Mouse (Mus musculus) neural tube, embryonic 14.5 days (tissue): ENCODE data around the gene Slc35e3. TPM values are rescaled to one million over a fixed set of nuclear protein-coding genes. Genes with fewer than 3 reads are reported as not detected.
"Not testable (repeated sequence)": the region's sequence is repeated elsewhere in the genome, so short reads cannot be mapped to it uniquely, and the experiment has no call there.

Experiments used
- ATAC-seq: fragments of 200-750 bp; cut with Nextera tagmentation; 2 replicates; pipeline ENCODE4 v1.8.0; 2017; ENCODE audit warnings: low read depth, mild to moderate bottlenecking, moderate TSS enrichment, moderate library complexity
- H3K27ac ChIP-seq: fragments of 300-500 bp; sonication (generic); 2 replicates; pipeline ENCODE4 v1.5.1; 2014; ENCODE audit warnings: low read depth, mild to moderate bottlenecking, control low read depth, low read length, moderate library complexity, mixed read lengths
- H3K27me3 ChIP-seq: fragments of 300-500 bp; sonication (generic); 2 replicates; pipeline ENCODE4 v1.6.1; 2014; ENCODE audit warnings: low read length; ENCODE audit not compliant: control insufficient read depth, insufficient read depth
- H3K36me3 ChIP-seq: fragments of 300-500 bp; sonication (generic); 2 replicates; pipeline ENCODE4 v1.6.1; 2014; ENCODE audit warnings: low read length, mixed read lengths; ENCODE audit not compliant: control insufficient read depth, insufficient read depth
- H3K4me1 ChIP-seq: fragments of 300-500 bp; sonication (generic); 2 replicates; pipeline ENCODE4 v1.6.1; 2014; ENCODE audit warnings: low read length; ENCODE audit not compliant: control insufficient read depth, insufficient read depth
- H3K4me2 ChIP-seq: fragments of 300-500 bp; sonication (generic); 2 replicates; pipeline ENCODE4 v1.6.1; 2014; ENCODE audit warnings: mild to moderate bottlenecking, low read depth, low read length, control low read depth
- H3K4me3 ChIP-seq: fragments of 300-500 bp; sonication (generic); 2 replicates; pipeline ENCODE4 v1.5.1; 2014; ENCODE audit warnings: low read depth, low read length, control low read depth, mixed read lengths
- H3K9ac ChIP-seq: fragments of 300-500 bp; sonication (generic); replicated peaks from 2 replicates; pipeline ENCODE4 v1.6.1; 2014; ENCODE audit warnings: low read depth, mild to moderate bottlenecking, control low read depth, low read length, mixed read lengths
- H3K9me3 ChIP-seq: fragments of 300-500 bp; sonication (generic); 2 replicates; pipeline ENCODE4 v1.6.1; 2016; ENCODE audit warnings: low read length; ENCODE audit not compliant: control insufficient read depth
- WGBS: fragments of 180-500 bp; shearing (Covaris S2); extraction: QIAGEN DNeasy Blood & Tissue Kit; methylation state at CpG from one replicate; pipeline ENCODE4 v1.1.7; 2014; 5-methylcytosine and 5-hydroxymethylcytosine counted together
- polyA plus RNA-seq: library from polyadenylated mRNA; unstranded; fragments of >200 nt; fragmentation: Nextera tagmentation; extraction: Ambion mirVana; gene quantifications from 2 replicates; pipeline ENCODE4 v1.2.1, GENCODE M21; 2014

Slc35e3 gene
- polyA plus RNA-seq, 1 experiment from 2014 or later, result 20.5 TPM

DNA sequence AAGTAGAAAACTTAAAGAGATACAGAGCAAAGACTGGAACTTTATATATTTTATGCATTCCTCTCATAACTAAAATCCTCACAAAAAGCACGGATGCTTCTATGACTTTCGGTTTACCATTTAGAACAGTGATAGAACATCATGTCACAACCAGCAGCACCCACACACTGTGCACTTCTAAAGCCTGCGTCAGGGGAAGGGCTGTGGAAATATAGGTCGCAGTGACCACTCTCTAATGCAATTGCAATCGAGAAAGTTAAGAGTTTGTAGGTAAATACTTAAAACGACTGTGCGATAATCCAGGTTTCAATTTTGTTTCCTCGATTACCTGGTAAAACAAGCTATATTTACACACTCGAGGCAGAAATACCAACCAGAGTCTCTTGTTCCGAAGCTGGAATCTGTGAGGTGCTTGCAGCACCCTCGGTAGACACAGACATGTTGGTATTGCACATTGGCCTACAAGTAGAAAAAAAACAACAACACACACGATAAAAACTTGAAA is 36.8 kb downstream of the Slc35e3 start:
- no peaks in the 10 kb centered on the region for H3K27me3 ChIP-seq
- peak overlapping the region; percentile 81 for H3K4me2 ChIP-seq
- no peak overlapping the region for H3K27ac ChIP-seq
- peak overlapping the region; percentile 100 for H3K9ac ChIP-seq
- no peak for ATAC-seq
- WGBS, result 58% methylated on average over 12 of the region's 12 CpGs
- peak overlapping the region; percentile 93 for H3K4me3 ChIP-seq
- no peaks in the 10 kb centered on the region for H3K9me3 ChIP-seq
- H3K36me3 ChIP-seq, result peaks cover 9% of the 10 kb centered on the region
- H3K4me1 ChIP-seq, result peaks cover 20% of the 10 kb centered on the region; the same call in 1 of the 2 replicates

DNA sequence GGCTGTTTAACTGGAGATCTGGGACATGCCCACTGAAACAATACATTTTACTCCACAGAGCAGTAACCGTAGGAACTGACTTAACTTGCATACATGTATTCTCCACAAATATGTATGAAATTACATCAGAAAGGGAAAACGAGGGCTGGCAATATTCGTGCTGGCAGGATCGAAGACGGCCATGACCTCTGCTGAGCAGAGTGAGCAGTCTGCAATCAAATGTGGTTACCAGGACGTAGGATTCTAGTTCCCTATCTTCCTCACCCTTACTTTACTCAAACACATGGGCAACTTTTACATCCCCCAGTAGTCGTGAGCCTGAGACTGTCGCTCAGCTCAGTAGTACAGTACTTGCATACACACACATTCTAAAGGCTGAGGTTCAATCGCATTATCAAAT is 37.3 kb downstream of the Slc35e3 start:
- Histone ChIP-seq H3K9me3 (no peaks in the 10 kb centered on the region), H3K4me3 (peak overlapping the region; percentile 93), H3K4me1 (peaks cover 20% of the 10 kb centered on the region; the same call in 1 of the 2 replicates), H3K27ac (no peak overlapping the region), H3K4me2 (peak overlapping the region; percentile 81), H3K27me3 (no peaks in the 10 kb centered on the region), H3K36me3 (peaks cover 14% of the 10 kb centered on the region), H3K9ac (no peak overlapping the region; the same call in 1 of the 2 replicates)
- 91% methylated on average over 9 of the region's 9 CpGs for WGBS
- no peak for ATAC-seq

DNA sequence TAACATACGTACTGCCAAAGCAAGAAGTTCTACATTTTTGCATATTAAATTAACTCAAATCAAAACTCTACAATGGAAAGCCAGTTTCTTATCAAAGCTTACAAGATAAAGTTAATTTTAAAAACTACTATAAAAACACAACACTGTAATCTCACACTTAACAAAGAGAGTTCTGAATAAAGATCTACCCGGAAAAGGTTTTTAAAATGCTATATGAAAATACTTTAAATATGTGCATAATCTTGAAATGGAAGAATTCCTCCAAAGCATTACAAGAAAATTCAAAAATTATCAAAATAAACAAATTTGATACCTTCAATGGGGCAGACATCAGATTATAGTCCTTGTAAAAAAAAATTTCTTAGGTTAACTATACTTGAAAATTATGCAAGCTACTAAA is 37.8 kb downstream of the Slc35e3 start:
- WGBS, result 99% methylated on average over 2 of the region's 2 CpGs
- Histone ChIP-seq H3K27me3 (no peaks in the 10 kb centered on the region), H3K4me3 (no peak overlapping the region), H3K9me3 (no peaks in the 10 kb centered on the region), H3K9ac (no peak overlapping the region), H3K4me1 (peaks cover 20% of the 10 kb centered on the region; the same call in 1 of the 2 replicates), H3K4me2 (no peak overlapping the region), H3K27ac (no peak overlapping the region), H3K36me3 (peaks cover 18% of the 10 kb centered on the region)
- ATAC-seq, result no peak

DNA sequence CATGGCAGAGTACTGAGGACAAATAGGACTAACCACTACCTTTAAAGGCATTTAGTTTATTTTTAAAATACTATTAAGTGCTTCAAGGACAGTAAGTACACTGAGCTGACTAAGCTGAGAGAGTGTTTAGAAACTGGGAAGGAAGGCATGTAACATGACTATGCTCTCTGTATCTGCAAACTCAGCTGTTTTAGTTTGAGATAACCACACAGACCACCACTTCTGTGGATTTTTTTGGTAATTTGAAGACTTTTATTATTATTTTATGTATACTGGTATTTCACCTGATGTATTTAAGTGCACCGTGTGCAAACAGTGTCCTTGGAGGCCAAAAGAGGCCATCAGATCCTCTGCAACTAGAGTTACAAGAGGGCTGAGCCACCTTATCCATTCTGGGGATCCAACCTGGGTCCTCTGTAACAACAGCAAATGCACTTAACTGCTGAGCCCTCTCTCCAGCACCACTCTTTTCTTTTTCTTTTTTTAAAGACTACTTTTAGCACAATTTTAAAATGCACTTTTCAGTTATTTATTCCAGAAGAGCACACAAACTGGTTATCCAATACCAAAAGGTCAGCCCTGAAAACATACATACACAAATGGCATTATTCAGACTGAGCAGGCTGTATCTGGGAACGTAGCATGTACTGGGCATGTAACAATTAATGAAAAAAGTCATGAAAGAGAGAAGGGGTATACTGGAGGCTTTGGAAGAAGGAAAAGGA is 38.9 kb downstream of the Slc35e3 start:
- no peaks in the 10 kb centered on the region for H3K27me3 ChIP-seq
- H3K4me3 ChIP-seq, result no peak overlapping the region
- H3K27ac ChIP-seq, result no peak overlapping the region
- H3K9me3 ChIP-seq, result no peaks in the 10 kb centered on the region
- H3K9ac ChIP-seq, result no peak overlapping the region
- peaks cover 24% of the 10 kb centered on the region for H3K36me3 ChIP-seq
- WGBS, result 100% methylated on average over 2 of the region's 2 CpGs
- H3K4me2 ChIP-seq, result no peak overlapping the region
- H3K4me1 ChIP-seq, result peaks cover 20% of the 10 kb centered on the region; the same call in 1 of the 2 replicates
- ATAC-seq, result no peak

DNA sequence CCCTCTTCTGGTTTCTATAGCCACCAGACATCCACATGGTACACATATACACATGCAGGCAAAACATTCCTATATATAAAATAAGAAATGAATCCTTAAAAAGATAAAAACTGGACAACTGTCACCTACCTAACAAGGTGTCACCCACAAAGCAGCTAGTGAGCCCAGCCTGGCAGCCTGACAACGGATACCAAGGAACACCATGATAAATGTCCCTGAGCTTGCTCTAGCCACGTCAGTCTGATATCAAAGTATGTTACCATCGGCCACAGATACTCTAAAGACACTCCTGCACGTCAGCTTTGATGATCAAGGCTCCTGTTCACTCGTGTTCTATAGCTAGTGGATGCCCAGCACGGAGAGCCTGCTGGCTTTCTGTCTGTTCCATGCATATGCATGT is 39.7 kb downstream of the Slc35e3 start:
- H3K4me3 ChIP-seq, result no peak overlapping the region
- H3K9ac ChIP-seq, result no peak overlapping the region
- no peaks in the 10 kb centered on the region for H3K27me3 ChIP-seq
- H3K27ac ChIP-seq, result no peak overlapping the region
- 82% methylated on average over 6 of the region's 6 CpGs for WGBS
- peaks cover 31% of the 10 kb centered on the region for H3K36me3 ChIP-seq
- H3K4me1 ChIP-seq, result peaks cover 20% of the 10 kb centered on the region; the same call in 1 of the 2 replicates
- ATAC-seq, result no peak
- H3K9me3 ChIP-seq, result no peaks in the 10 kb centered on the region
- H3K4me2 ChIP-seq, result no peak overlapping the region

DNA sequence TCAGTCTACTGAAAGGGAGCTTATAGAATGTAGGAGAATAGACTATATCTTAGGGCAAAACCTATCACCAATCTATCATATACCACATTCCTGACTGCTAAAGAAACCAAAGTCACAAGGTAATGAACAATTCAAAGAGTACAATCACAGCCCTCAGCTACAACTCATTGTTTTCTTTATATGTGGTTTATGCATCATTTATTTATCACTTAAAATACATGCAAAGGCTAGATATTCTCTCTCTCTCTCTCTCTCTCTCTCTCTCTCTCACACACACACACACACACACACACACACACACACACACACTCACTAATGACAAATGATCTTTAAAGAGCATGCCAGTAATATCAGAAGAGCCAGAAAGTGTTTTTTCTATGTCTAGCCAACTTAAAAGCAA is 40.4 kb downstream of the Slc35e3 start:
- no peaks in the 10 kb centered on the region for H3K9me3 ChIP-seq
- no peak overlapping the region for H3K27ac ChIP-seq
- no peak overlapping the region for H3K4me2 ChIP-seq
- no peak overlapping the region for H3K4me3 ChIP-seq
- H3K4me1 ChIP-seq, result peaks cover 16% of the 10 kb centered on the region; the same call in 1 of the 2 replicates
- no peak overlapping the region for H3K9ac ChIP-seq
- ATAC-seq, result no peak
- peaks cover 35% of the 10 kb centered on the region for H3K36me3 ChIP-seq
- H3K27me3 ChIP-seq, result no peaks in the 10 kb centered on the region

DNA sequence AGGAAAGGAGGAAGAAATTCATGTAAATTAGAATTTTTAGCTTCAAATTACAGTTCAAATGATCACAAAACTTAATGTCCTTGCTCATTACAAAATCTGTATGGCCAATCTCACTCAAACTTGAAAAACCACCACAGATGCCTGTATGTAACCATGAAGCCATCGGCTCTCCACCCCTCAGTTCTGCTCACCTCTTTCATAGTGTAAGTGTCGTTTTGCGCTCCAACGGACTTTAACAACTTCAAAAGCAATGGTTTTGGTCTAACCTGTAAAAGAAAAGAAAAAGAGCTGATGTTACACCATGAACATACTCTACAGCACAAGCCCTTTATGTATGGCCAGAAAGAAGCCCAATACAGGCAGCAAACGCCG is 41.2 kb downstream of the Slc35e3 start:
- no peak for ATAC-seq
- H3K27ac ChIP-seq, result no peak overlapping the region
- no peaks in the 10 kb centered on the region for H3K9me3 ChIP-seq
- H3K4me2 ChIP-seq, result no peak overlapping the region
- H3K4me3 ChIP-seq, result no peak overlapping the region
- H3K27me3 ChIP-seq, result no peaks in the 10 kb centered on the region
- H3K9ac ChIP-seq, result no peak overlapping the region
- H3K4me1 ChIP-seq, result peaks cover 16% of the 10 kb centered on the region; the same call in 1 of the 2 replicates
- peaks cover 43% of the 10 kb centered on the region for H3K36me3 ChIP-seq
- WGBS, result 95% methylated on average over 6 of the region's 6 CpGs

DNA sequence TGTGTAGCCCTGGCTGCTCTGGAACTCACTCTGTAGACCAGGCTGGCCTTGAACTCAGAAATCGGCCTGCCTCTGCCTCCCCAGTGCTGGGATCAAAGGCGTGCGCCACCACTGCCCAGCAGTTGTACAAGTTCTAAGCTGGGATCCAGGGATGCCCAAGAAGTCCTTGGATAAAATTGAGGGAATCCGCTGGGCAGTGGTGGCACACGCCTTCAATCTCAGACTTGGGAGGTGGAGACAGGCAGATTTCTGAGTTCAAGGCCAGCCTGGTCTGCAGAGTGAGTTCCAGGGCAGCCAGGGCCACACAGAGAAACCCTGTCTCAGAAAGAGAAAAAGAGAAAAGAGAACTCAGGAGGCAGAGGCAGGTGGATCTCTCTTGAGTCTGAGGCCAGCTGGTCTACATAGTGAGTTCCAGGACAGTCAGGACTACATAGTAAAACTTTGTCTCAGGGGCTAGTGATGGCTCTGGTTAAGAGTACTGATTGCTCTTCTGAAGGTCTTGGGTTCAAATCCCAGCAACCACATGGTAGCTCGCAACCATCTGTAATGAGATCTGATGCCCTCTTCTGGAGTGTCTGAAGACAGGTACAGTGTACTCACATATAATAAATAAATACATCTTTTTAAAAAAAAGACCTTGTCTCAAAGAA is 41.7 kb downstream of the Slc35e3 start:
- H3K36me3 ChIP-seq, result peaks cover 48% of the 10 kb centered on the region
- not testable (repeated sequence) for H3K27ac ChIP-seq, H3K9me3 ChIP-seq, H3K9ac ChIP-seq, H3K27me3 ChIP-seq, H3K4me3 ChIP-seq, ATAC-seq, H3K4me2 ChIP-seq
- H3K4me1 ChIP-seq, result peaks cover 14% of the 10 kb centered on the region; the same call in 1 of the 2 replicates
- 99% methylated on average over 6 of the region's 6 CpGs for WGBS

DNA sequence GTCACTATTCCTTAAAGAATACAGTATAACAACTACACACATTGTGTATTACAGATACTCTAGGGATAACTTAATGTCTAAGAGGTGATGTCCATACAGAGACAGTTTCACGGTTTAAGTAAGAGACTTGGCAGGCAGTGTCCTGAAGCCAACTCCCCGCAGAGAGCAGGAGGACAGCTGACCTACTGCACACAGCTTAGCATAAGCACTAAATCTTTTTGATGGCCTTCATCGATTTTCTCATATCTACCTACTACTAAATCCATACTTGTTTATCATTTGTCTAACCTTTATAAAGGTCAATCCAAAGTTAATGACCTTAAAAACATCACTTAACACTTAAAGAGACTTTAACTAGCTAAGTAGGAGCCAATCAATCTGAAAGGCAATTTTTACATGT is 42.7 kb downstream of the Slc35e3 start:
- Histone ChIP-seq H3K27me3 (no peaks in the 10 kb centered on the region), H3K9me3 (no peaks in the 10 kb centered on the region), H3K27ac (no peak overlapping the region), H3K4me1 (peaks cover 5% of the 10 kb centered on the region; the same call in 1 of the 2 replicates), H3K4me3 (no peak overlapping the region), H3K4me2 (no peak overlapping the region), H3K36me3 (peaks cover 57% of the 10 kb centered on the region), H3K9ac (no peak overlapping the region)
- WGBS, result 90% methylated on average over 3 of the region's 3 CpGs
- no peak for ATAC-seq
